Mouse (Mus musculus): ENCODE results near the gene Smad1.
A peak's percentile ranks its signal among the peaks of the same experiment; 100 is the strongest.
"Not testable (repeated sequence)": the region's sequence is repeated elsewhere in the genome, so short reads cannot be mapped to it uniquely, and the experiment has no call there.

Smad1 gene

DNA sequence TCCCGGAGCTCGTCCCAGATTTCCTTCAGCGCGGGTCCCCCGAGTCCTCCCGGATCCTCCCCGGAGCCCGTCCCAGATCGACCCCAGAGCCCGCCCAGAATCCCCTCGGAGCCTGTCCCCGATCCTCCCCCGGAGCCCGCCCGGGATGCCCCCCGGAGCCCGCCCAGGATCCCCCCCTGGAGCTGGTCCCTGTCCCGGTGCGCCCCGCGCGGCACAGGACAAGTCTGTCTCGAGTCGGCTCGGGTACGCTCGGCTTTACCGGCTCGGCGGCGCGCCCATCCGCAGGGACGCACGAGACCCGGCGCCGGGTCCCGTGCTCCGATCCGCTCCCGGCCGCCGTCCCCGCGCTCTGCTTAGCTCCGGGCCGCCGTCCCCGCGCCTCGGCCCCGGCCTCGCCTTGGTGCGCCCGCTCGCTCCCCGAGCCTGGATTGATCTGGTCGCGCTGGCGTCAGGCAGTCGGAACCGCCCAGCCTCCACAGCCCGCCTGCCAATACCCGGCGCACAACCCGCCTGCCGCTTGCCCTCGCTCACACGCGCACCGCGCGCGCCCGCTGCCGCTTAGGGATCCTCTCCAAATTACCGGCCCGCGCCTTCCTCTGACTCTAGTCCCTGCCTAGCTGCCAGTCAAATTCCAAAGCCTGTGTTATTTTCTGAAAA is at the start of gene Smad1:
Smad1 (minus strand) TSS at position 525 of the 657 bp plus-strand sequence.
- peak; percentile 96 for DNase-seq (ENCODE audit: low read depth)

DNA sequence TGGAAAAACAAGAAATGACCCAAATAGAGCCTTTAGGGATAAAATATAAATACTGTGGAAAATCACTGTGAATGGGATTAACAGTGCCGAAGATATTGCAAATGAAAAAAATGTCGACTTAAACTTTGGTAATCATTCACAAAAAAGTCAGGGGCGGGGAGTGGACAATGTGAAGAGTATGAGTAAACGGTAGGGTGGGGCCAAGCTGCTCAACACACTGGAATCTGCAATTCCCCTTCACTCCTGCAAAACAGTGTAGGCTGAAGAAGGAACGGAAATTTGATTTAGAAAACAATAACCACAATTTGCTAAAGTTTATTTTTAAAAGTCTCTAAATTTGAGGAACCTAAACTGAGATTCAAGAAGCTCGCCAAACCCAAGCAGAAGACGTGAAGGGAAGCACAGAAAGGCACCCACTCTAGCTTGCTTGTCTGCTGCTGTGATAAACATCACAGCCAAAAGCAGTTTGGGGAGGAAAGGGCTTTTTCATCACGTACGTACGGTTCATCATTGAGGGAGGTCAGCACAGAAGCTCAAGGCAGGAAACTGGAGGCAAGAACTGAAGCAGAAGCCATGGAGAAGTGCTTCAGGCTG is 48.0 kb upstream of the Smad1 start:
- DNase-seq (ENCODE audit: low read depth): peak; percentile 61

DNA sequence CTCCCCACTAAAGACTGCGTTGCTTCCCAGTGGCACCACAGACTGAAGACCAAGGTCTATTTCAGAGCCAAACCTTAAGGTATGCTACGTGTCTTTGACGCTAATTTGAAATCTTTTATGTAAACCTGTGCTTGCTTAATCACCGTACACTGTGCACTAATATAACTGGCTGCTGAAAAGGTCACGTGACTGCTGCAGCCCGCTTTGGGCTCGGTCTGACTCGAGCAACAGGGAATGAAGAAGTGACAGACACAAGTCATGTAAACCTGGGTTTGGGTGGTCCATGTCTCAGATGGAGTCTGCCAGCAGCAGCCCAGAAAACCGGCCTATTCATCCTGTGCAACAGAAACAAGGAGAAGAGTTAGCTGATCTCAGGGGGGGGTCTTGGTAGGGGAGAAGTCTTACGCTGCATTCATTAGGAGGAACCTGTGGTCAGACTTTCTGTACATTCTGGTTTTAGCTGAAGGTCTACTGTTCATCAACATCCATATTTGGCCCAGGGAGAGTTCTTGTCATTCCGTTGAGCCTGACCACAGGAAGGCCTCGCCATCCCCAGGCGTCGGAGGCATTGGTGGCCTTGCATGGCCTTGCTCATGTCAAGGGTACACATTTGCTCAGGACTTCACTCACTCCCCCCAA is 44.3 kb upstream of the Smad1 start:
- no peak for DNase-seq (ENCODE audit: low read depth)

DNA sequence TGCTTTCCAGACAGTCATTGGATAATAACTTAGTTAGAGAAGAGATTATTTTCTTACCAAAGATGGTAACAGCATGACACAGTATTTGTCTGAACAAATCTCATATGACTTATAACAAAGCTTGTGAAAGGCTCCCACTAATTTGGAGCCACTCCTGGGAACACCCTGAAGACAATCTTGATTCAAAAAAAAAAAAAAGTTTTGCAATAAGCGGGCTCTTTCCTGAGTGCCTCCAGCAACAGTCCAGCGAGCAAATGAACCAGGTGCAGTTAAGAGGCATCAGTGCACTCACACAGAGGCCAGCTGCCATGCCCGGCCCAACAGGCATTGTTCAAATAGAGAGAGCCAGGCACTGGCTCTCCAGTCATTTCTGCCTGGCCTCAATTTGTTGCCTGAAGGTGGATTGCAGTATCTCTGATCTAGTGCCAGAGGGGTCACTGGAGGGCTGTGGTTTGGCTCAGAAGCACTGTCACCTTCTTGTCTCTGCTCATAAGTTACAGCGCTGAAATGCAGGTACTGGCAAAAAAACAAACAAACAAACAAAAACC is 34.7 kb upstream of the Smad1 start:
- no peak for DNase-seq (ENCODE audit: low read depth)

DNA sequence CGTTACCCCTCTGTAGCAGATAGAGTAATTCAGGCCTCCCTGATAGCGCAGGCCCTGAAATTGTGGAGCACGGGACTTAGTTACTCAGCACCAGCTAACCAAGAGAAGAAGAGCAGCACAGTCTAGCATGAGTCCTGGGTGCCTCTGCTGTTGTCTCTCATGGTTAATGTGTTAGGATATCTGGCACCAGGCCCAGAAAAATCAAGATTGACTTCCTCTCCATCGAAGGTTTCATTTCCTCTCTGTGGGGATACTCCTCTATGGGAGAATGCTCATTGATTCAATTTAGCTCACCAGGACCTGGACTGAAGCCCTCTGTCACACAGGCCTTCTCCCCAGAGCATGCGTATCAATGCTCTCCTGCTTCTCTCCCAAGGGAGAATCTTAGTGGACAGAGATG is 15.6 kb upstream of the Smad1 start:
- no peak for DNase-seq (ENCODE audit: low read depth)

DNA sequence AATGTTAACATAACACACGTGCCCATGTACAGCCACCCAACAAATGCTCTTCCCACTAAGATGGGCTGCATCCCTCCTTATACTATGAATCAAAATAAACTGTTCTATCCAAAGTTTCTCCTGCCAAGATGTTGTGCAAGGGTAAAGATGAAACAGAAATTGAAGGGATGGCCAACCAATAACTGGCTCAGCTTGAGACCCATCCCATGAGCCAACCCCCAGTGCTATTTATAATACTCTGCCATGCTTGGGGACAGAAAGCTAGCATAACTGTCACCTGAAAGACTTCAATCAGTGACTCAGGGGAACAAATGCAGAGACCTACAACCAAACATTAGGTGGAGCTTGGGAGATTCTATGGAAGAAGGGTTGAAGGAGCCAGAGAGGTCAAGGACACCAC is 11.2 kb upstream of the Smad1 start:
- DNase-seq (ENCODE audit: low read depth): no peak

DNA sequence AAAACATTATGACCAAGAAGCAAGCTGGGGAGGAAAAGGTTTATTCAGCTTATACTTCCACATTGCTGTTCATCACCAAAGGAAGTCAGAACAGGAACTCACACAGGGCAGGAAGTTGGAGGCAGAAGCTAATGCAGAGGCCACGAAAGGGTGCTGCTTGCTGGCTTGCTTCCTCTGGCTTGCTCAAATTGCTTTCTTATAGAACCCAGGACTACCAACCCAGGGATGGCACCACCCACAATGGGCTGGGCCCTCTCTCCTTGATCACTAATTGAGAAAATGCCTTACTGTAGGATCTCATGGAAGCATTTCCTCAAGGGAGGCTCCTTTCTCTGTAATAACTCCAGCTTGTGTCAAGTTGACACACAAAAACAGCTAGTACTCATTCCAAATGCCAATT is 8.0 kb upstream of the Smad1 start:
- DNase-seq (ENCODE audit: low read depth): not testable (repeated sequence)

DNA sequence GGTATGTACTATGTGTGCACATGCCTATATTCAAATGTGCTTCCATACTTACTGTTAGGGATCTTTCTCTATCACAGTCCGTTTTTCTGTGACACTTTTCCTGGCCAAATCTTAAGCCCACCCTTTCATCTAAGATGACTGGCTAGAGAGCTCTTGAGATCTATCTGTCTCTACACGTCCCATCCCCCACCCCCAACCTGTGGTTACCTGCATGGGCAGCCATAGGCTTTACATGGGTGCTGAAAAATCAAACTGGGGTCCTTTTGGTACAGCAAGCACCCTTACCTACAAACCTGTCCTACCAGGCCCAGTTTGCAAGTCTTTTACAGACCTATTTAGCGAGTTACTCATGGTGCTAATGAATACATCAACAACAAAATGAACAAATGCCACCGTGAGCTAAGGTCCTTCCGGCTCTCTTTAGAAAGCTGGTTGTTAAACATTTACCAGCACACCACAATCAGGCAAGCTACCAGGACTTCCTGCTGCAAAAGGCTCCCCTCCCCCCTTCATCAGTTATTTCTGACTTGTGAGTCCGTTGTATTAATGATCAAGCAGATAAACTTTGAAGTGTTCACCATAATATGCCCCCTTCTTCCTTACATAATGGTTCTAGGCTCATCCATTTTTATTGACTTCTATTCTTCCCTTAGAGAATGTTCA is 5.7 kb upstream of the Smad1 start:
- DNase-seq (ENCODE audit: low read depth): no peak

DNA sequence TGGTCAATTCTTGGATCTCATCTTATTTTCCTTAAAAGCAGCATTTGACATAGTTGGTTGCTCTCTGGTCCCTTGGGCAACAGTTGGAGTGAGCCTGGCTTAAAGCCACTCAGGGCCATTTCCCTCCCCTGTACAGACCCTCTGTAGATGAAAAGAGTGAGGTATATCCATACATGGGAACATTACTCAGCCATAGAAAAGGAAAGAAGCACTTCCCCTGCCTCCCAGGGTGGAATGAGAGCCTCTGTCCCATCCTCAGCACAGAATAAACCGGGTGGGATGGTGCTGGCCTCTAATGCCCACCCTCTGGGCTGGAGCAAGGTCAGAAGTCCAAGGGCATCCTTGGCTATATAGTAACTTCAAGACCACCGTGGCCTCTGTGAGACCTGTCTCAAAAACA is 1.4 kb upstream of the Smad1 start:
- no peak for DNase-seq (ENCODE audit: low read depth)

DNA sequence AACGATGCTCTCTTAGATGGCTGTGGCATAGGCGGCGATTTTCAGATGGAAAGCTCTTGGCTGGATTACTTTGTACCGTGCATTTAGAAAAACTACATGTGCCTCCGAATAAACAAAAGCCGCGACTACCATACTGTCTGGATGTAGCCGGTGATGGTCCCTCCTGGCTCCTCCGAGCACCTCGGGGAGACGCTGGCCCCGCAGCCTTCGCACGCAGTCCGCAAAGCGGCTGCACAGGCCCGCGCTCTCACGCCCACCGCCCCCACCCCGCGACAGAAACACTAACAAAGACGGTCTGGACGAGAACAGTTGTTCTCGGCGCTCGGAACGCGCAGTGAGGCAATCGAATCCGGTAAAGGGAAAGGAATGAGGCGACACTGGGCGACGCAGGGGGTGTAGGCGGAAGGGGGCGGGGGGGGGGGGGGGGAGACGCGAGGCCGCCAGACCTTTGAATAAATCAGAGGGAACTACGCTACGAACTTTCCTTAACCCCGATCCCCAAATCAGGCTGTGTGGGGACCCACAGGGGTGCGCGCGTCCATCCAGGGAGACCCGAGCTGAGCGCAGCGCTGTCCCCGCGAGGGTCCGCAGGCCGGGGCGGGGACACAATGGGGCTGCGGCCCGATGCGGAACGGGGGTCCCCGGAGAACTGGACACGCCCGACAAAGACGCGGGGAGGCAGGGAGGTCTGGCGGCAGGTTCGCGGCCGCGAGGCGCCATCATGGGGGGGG is 902 bp downstream of the Smad1 start:
- peak; percentile 70 for DNase-seq (ENCODE audit: low read depth)

DNA sequence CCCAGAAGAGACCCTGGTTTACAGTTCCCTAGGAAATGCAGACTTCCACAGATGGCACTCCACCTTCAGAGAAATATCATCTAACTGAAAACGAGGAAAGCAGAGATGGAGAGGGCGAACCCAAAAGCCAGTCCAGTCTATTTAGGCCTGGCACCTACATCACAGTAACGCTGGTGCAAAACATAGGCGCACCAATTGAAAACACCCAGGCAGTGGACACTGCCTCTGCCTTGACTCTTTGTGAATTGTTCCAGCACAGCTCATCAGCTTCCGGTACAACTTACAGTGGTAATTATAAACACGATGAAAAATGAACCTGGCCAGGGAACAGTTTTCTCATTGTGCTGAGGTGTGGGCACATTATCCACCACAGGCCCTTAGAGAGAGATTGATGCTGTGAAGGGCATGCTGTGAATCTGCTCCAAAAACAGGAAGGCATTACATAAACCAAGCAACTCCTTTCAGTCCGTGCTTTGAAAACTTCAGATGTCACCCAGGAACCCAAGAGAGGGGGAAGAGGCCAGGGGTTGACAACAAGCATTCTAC is 1.5 kb downstream of the Smad1 start:
- DNase-seq (ENCODE audit: low read depth): peak; percentile 29

DNA sequence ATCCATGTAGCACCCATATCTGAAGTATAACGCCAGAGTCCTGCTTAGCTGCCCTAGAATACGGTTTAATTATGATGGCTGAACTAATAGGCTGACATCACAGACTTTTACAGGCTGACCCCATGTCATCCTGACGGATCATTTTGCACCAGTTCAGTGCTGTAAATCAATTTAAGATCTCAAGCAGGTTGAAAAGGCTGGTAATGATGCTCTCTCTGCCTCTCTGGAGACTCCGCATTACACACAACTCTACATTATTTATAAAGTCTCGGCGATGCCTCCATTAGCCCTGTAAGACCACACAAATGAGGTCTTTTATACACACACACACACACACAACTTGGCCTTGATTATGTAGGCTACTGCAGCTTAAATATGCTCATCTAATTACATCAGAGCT is 2.4 kb downstream of the Smad1 start:
- DNase-seq (ENCODE audit: low read depth): no peak

DNA sequence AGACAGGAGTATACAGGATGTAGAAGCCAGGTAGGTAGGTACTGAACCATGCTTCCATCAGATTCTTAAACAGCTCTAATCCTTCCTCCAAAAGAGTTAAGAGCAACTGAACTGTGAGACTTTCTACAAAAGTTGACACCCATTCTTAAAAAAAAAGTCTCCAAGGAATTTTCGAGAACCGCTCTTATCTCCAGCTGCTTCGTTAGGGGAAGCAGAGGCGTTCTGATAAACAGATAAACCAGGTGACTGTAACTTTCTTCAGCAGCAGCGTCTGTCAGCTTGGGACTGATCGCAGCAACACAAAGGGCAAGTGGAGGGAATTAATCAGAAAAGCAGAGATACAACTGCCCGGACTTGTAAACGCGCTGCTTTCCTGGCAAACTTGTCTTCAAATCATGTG is 5.3 kb downstream of the Smad1 start:
- DNase-seq (ENCODE audit: low read depth): no peak

DNA sequence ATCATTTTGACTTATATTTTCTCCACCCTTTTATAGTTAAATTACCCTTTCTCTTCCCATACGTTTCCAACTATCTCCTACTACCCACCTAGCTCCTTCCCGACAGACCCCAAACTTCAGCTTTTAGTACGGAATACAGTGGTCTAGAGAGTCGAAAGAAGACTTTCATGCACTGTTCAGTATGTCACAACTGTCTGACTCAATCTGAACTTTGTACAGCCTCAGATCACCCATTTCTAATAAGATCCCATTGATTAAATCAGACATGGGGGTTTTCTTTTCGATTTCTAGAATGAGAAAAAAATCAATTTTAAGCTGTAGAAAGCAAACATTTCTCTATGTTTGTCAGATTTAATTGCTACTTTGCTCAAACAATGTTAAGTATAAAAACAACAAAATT is 6.1 kb downstream of the Smad1 start:
- no peak for DNase-seq (ENCODE audit: low read depth)

DNA sequence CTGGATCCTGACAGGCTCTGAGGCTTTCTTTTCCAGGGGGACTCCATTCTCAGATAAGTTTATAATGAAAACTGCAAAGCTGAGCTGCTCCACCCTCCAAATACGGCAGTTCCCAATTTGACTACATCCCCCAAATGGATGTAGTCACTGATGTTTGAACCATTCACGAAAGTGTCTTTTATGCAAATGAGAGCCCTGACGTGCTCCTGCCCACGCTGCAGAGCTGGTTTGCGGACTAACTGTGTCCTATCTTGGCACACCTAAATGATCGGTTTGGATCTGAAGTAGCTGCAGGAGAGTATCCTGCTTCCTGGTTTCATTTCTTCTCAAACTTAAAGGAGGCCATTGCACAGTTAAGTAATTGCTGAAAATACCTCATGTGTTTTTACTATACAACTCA is 6.7 kb downstream of the Smad1 start:
- DNase-seq (ENCODE audit: low read depth): no peak

DNA sequence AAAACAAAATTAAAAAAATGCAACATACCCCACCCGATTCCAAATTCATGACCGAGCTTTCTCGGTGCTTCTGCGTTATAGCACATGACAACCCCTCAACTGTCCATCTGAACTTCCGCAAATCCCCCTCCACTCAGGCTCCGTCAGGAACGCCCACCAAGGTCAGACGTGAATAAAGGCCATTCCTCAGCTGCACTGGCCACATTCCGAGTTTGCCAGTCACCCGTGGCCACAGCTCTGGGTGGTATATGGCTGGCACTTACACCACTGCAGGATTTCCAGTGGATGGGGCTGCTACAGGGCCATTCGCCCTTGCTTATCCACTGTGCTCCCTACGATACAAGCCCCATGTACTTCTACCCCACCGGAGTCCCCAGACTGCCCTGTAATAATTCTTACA is 7.9 kb downstream of the Smad1 start:
- no peak for DNase-seq (ENCODE audit: low read depth)

DNA sequence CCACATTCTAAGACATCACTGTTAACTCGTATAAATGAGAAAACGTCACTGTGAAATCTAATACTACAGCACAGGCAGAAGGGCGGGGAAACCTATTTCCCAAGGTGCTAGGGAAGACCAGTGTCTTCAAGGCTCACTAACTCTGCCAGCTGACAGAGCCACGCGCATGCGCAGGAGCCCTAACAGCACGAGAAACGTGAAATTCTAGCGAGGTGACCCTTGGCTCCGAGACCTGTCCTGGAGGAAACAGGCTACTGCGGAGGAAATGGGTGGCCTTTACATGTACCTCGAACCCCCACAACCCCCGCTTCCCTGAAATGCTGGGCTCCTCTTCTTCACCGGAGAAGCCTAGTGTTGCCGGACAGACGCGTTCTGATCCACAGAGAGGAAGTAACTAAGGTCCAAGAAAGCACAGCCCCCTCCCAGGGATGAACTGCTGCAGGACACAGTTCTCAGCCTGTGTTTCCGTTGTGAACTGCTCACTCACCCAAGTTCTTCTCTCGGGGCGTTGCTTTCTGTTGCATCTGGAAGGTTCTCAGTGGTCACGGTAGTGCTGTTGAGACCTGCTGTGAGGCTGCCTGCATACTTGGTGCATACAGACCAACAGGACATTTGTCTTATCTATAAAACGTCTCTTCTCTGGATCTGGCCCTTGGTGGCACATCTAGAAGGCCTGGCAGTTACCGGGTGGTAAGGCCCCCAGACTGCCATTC is 10.1 kb downstream of the Smad1 start:
- no peak for DNase-seq (ENCODE audit: low read depth)

DNA sequence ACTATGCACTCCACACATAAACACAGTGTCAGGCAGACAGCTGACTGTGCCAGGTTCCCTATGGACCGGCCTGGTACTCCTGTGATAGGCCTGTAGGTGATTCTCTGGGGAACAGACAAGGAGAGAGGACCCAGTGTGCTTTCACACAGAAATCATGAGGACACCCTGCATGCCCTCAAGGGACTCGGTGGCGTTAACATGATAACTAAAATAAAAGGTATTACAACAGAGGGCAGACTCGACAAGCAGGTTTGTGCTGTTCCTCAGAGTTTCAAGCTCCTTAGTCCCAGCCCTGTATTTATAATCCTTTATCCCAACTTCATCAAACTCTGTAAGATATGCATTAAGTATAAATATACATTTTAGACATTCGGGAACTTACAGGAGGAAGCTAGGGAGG is 12.5 kb downstream of the Smad1 start:
- DNase-seq (ENCODE audit: low read depth): no peak

DNA sequence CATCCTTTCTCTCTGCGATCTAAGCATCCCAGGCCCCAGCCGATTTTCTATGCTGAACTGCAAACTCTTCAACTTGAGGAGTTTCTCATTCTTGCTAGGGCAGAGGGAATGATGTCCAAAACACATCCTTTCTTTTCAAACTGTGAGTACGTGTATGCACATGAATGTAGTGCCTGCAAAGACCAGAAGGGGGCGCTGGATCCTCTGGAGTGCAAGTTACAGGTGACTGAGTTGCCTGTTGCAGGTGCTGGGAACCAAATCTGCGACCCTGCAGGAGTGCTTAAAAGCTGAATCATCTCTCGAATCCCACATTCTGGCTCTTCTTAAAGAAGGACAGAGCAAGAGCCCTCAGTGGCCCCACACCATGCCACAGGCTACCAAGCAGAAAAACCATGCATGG is 13.0 kb downstream of the Smad1 start:
- DNase-seq (ENCODE audit: low read depth): peak; percentile 17

DNA sequence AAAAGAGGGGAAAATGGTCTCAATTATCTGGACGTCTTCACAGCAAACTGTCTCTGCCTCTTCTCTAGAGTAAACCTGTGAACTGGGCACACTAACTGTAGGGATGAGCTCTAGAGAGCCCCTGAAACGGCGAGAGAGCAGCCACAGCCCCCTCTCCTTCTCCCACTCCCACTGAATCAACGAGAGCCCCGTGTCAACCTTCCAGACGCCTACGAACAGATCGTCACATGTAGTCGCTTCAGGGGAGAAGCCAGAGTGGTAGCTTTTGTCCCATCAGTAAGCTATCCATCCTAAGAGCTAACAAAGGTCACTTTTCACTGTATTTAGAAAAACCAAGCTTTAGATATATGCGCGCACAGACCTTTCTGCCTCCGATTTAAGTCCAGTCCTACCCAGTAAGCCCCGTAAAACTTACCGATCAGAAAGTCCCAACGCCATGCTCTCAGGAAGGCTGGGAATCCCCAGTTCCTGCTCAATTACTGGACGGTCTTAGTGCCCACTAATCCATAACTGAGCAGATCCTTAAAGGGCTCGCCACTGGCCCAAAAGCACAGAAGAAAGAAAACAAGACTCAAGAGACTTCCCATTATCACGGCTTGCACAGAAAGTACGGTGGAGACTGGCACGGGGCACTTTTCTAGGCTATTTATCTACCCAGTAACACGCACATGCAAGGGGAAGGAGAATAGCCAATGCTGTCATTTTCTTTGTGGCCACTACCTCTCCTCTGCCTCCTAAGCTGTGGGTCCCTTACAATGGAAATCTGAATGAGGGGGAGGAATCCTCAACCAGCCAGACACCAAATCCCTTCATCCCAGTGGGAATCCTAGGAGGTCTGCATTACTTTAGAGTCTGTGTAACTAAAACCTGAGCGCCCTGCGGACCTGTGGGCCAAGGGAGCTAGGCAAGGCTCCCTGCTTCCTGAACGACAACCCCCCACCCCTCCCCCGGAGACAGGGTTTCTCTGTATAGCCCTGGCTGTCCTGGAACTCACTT is 14.7 kb downstream of the Smad1 start:
- no peak for DNase-seq (ENCODE audit: low read depth)

Data from NIH3T3 (cell line).